ENCODE assay signal across 7 mouse cellular contexts in genomic region chr17:83972026-83972425, GRCm38 (mm10).
A peak's percentile ranks its signal among the peaks of the same experiment; 100 is the strongest.
DNase-seq lines count a peak whose midpoint lies in the region; ATAC-seq and TF ChIP-seq lines count a peak whose summit lies in the region.

No protein-coding gene starts in this region.

- H3K4me1 ChIP-seq in embryonic facial prominence, embryonic 10.5 days: peaks cover 42% of the 10 kb centered on the region
- H3K4me1 ChIP-seq in forebrain, postnatal 0 days (ENCODE audit: insufficient read depth): no peaks in the 10 kb centered on the region
- H3K4me1 ChIP-seq in midbrain, embryonic 16.5 days (ENCODE audit: control insufficient read depth, insufficient read depth, low read length): no peaks in the 10 kb centered on the region

- no peak overlapping the region for H3K4me2 ChIP-seq in forebrain, postnatal 0 days (ENCODE audit: low read depth)
- H3K4me2 ChIP-seq in midbrain, embryonic 16.5 days (ENCODE audit: low read length): no peak overlapping the region

- WGBS in embryonic facial prominence, embryonic 10.5 days: 17% methylated on average over 5 of the region's 5 CpGs
- WGBS in forebrain, postnatal 0 days: 18% methylated on average over 5 of the region's 5 CpGs
- 12% methylated on average over 5 of the region's 5 CpGs for WGBS in midbrain, embryonic 16.5 days

- no peaks in the 10 kb centered on the region for H3K9me3 ChIP-seq in embryonic facial prominence, embryonic 10.5 days
- H3K9me3 ChIP-seq in forebrain, postnatal 0 days (ENCODE audit: low read length): no peaks in the 10 kb centered on the region
- no peaks in the 10 kb centered on the region for H3K9me3 ChIP-seq in midbrain, embryonic 16.5 days (replicated peaks; ENCODE audit: control insufficient read depth, low read length, poor library complexity, severe bottlenecking)

- H3K36me3 ChIP-seq in embryonic facial prominence, embryonic 10.5 days (replicated peaks): no peaks in the 10 kb centered on the region
- no peaks in the 10 kb centered on the region for H3K36me3 ChIP-seq in forebrain, postnatal 0 days (ENCODE audit: insufficient read depth)
- no peaks in the 10 kb centered on the region for H3K36me3 ChIP-seq in midbrain, embryonic 16.5 days (ENCODE audit: control insufficient read depth, insufficient read depth, low read length)

- peak overlapping the region; percentile 79 for H3K27ac ChIP-seq in embryonic facial prominence, embryonic 10.5 days (replicated peaks)
- no peak overlapping the region for H3K27ac ChIP-seq in forebrain, postnatal 0 days (ENCODE audit: low read depth, low read length)
- H3K27ac ChIP-seq in midbrain, embryonic 16.5 days (ENCODE audit: low read length): no peak overlapping the region

- H3K9ac ChIP-seq in forebrain, postnatal 0 days: no peak overlapping the region
- no peak overlapping the region for H3K9ac ChIP-seq in midbrain, embryonic 16.5 days (ENCODE audit: low read depth, low read length)

- ATAC-seq in forebrain, postnatal 0 days: peak; percentile 61
- ATAC-seq in midbrain, embryonic 16.5 days: peak; percentile 48; the same call in 1 of the 2 replicates

- peak; percentile 31 for DNase-seq in layer of hippocampus, adult 9-10 months (ENCODE audit: low spot score)
- DNase-seq in layer of hippocampus, postnatal 10 days (ENCODE audit: low spot score in 2 of 2): no peak
- DNase-seq in embryonic facial prominence, embryonic 10.5 days (ENCODE audit: low spot score): peak; percentile 56
- DNase-seq in forebrain, postnatal 0 days: no peak
- no peak for DNase-seq in right cerebral cortex, postnatal 36 days (ENCODE audit: low spot score in 2 of 2)
- DNase-seq in spleen, adult 12 weeks (ENCODE audit: low spot score): no peak

- TF ChIP-seq CTCF in forebrain, postnatal 0 days (IDR thresholded peaks at IDR 0.05; ENCODE audit: low read depth): no peak

- no peak overlapping the region for H3K4me3 ChIP-seq in embryonic facial prominence, embryonic 10.5 days
- H3K4me3 ChIP-seq in forebrain, postnatal 0 days (ENCODE audit: low read depth, low read length): no peak overlapping the region
- no peak overlapping the region for H3K4me3 ChIP-seq in midbrain, embryonic 16.5 days (ENCODE audit: low read depth, low read length)

- no peaks in the 10 kb centered on the region for H3K27me3 ChIP-seq in embryonic facial prominence, embryonic 10.5 days (replicated peaks; ENCODE audit: low read depth, poor library complexity, severe bottlenecking)
- H3K27me3 ChIP-seq in forebrain, postnatal 0 days (ENCODE audit: insufficient read depth, low read length): no peaks in the 10 kb centered on the region
- H3K27me3 ChIP-seq in midbrain, embryonic 16.5 days (ENCODE audit: control insufficient read depth, insufficient read depth, low read depth, low read length): no peaks in the 10 kb centered on the region

Comparison
In these comparisons a context has a peak if more than half of its experiments do, and no peak if none do; other contexts are left out.
1. DNase-seq: peak in layer of hippocampus, adult 9-10 months (single experiment) and embryonic facial prominence, embryonic 10.5 days (single experiment); none in layer of hippocampus, postnatal 10 days (0 of 2), forebrain, postnatal 0 days (single experiment), right cerebral cortex, postnatal 36 days (0 of 2) and spleen, adult 12 weeks (single experiment).